Mouse (Mus musculus): ENCODE measurements around the gene Tab1. TPM values are rescaled to one million over a fixed set of nuclear protein-coding genes. Genes with fewer than 3 reads are reported as not detected.

Gene Tab1
- total and polyA plus RNA-seq, 3 experiments: 11.6 to 17.7 (median 12.0) TPM

- TF ChIP-seq MYC (IDR thresholded peaks at IDR 0.05; ENCODE audit: low read depth, low read length) (no peak), ETS1 (conservative IDR thresholded peaks at IDR 0.05; ENCODE audit: low read depth, low read length) (no peak), USF1 (IDR thresholded peaks at IDR 0.05; ENCODE audit: low read depth, low read length) (no peak), RAD21 (IDR thresholded peaks at IDR 0.05; ENCODE audit: low read depth, low read length) (no peak), ZC3H11A (IDR thresholded peaks at IDR 0.05; ENCODE audit: low read depth, low read length) (no peak), EP300 (IDR thresholded peaks at IDR 0.05; ENCODE audit: low read length) (no peak), TBP (conservative IDR thresholded peaks at IDR 0.05; ENCODE audit: low read depth, low read length) (no peak)
- dilution Hi-C loops (cut with MboI; ENCODE audit: extremely low pct_ligation_motif_present, extremely low pct_unique_long_range_greater_than_20kb, low sequenced_read_pairs) (no loop called here), in situ Hi-C loops (cut with MboI; ENCODE audit: low pct_ligation_motif_present, low pct_unique_long_range_greater_than_20kb, low sequenced_read_pairs) (no loop called here)
- peaks cover 43 to 57% of the 10 kb centered on the region in 2 experiments for H3K36me3 ChIP-seq (replicated peaks in 1 of 2; ENCODE audit: control insufficient read depth in 1 of 2, insufficient read depth in 1 of 2, low read length in 1 of 2)
- H3K4me1 ChIP-seq (ENCODE audit: control insufficient read depth in 1 of 2, insufficient read depth in 2 of 2): no peaks in the 10 kb centered on the region
- no peak overlapping the region for H3K9ac ChIP-seq (ENCODE audit: insufficient read depth, low read depth)
- no peak for DNase-seq (ENCODE audit: extremely low read depth)
- H3K27ac ChIP-seq (ENCODE audit: insufficient read depth, low read depth): no peak overlapping the region
- no peaks in the 10 kb centered on the region for H3K9me3 ChIP-seq (replicated peaks; ENCODE audit: low read length)
- H3K4me3 ChIP-seq (replicated peaks in 1 of 3; ENCODE audit: low read depth in 2 of 3, low read length in 2 of 3, poor library complexity in 1 of 3): no peak overlapping the region
- H3K4me2 ChIP-seq (ENCODE audit: insufficient read depth, low read depth, poor library complexity, severe bottlenecking): no peak overlapping the region
- peaks cover 3% of the 10 kb centered on the region for H3K27me3 ChIP-seq (replicated peaks)
- no peaks in the 10 kb centered on the region for H3K79me2 ChIP-seq (replicated peaks; ENCODE audit: control insufficient read depth, extremely low read depth, insufficient read depth, poor library complexity, severe bottlenecking)
Observed at GRCm38 (mm10) chr15:80162401-80162964, 29.6 kb downstream of the Tab1 start.

- H3K9ac ChIP-seq (ENCODE audit: insufficient read depth, low read depth): no peak overlapping the region
- no peak for DNase-seq (ENCODE audit: extremely low read depth)
- no peaks in the 10 kb centered on the region for H3K79me2 ChIP-seq (replicated peaks; ENCODE audit: control insufficient read depth, extremely low read depth, insufficient read depth, poor library complexity, severe bottlenecking)
- dilution Hi-C loops (cut with MboI; ENCODE audit: extremely low pct_ligation_motif_present, extremely low pct_unique_long_range_greater_than_20kb, low sequenced_read_pairs): no loop called here
- no peaks in the 10 kb centered on the region for H3K9me3 ChIP-seq (replicated peaks; ENCODE audit: low read length)
- no peak overlapping the region for H3K27ac ChIP-seq (ENCODE audit: insufficient read depth, low read depth)
- no peak overlapping the region for H3K4me3 ChIP-seq (replicated peaks in 1 of 3; ENCODE audit: low read depth in 2 of 3, low read length in 2 of 3, poor library complexity in 1 of 3)
- H3K4me1 ChIP-seq (ENCODE audit: control insufficient read depth in 1 of 2, insufficient read depth in 2 of 2): no peaks in the 10 kb centered on the region
- H3K27me3 ChIP-seq (replicated peaks): peaks cover 10% of the 10 kb centered on the region
- H3K4me2 ChIP-seq (ENCODE audit: insufficient read depth, low read depth, poor library complexity, severe bottlenecking): no peak overlapping the region
- in situ Hi-C loops (cut with MboI; ENCODE audit: low pct_ligation_motif_present, low pct_unique_long_range_greater_than_20kb, low sequenced_read_pairs): no loop called here
- TF ChIP-seq TCF12 (IDR thresholded peaks at IDR 0.05; ENCODE audit: low read depth, low read length) (no peak), MEF2A (IDR thresholded peaks at IDR 0.05; ENCODE audit: borderline replicate concordance, low read depth, low read length) (no peak), MAX (IDR thresholded peaks at IDR 0.05; ENCODE audit: low read length) (no peak), KAT2A (IDR thresholded peaks at IDR 0.05; ENCODE audit: insufficient replicate concordance, low read length) (no peak), ZKSCAN1 (IDR thresholded peaks at IDR 0.05; ENCODE audit: borderline replicate concordance, low read depth, low read length) (no peak), CTCF (conservative IDR thresholded peaks at IDR 0.05 in 1 of 2, IDR thresholded peaks at IDR 0.05 in 1 of 2; ENCODE audit: low read depth in 2 of 2, low read length in 2 of 2) (no peak), MXI1 (IDR thresholded peaks at IDR 0.05; ENCODE audit: low read depth, low read length) (no peak), NELFE (IDR thresholded peaks at IDR 0.05; ENCODE audit: low read depth, low read length) (no peak), ELF1 (IDR thresholded peaks at IDR 0.05; ENCODE audit: low read depth, low read length) (no peak), E2F4 (IDR thresholded peaks at IDR 0.05; ENCODE audit: insufficient replicate concordance, low read depth, low read length) (no peak), USF2 (conservative IDR thresholded peaks at IDR 0.05; ENCODE audit: low read depth, low read length) (no peak), MAZ (IDR thresholded peaks at IDR 0.05; ENCODE audit: low read depth, low read length) (no peak), UBTF (IDR thresholded peaks at IDR 0.05; ENCODE audit: low read depth, low read length) (no peak), JUND (conservative IDR thresholded peaks at IDR 0.05; ENCODE audit: low read depth, low read length) (no peak), ZNF384 (IDR thresholded peaks at IDR 0.05; ENCODE audit: low read depth, low read length) (no peak), SMC3 (IDR thresholded peaks at IDR 0.05; ENCODE audit: low read depth, low read length) (no peak), ETS1 (conservative IDR thresholded peaks at IDR 0.05; ENCODE audit: low read depth, low read length) (no peak), JUN (IDR thresholded peaks at IDR 0.05; ENCODE audit: insufficient read depth, low read depth, low read length) (no peak)
- H3K36me3 ChIP-seq (replicated peaks in 1 of 2; ENCODE audit: control insufficient read depth in 1 of 2, insufficient read depth in 1 of 2, low read length in 1 of 2): peaks cover 35 to 49% of the 10 kb centered on the region in 2 experiments
Observed at GRCm38 (mm10) chr15:80163274-80163673, 30.3 kb downstream of the Tab1 start.

Measured in CH12.LX (cell line).